Mouse (Mus musculus) myocyte (in vitro differentiated cells): ENCODE results near the gene Mtf1. TPM values are rescaled to one million over a fixed set of nuclear protein-coding genes. Genes with fewer than 3 reads are reported as not detected.

Experiments used
- H3K27me3 ChIP-seq: one replicate; pipeline ENCODE4 v1.6.1; 2011; ENCODE audit not compliant: control insufficient read depth, insufficient read depth, insufficient read length
- H3K36me3 ChIP-seq: one replicate; pipeline ENCODE4 v1.6.1; 2011; ENCODE audit not compliant: control insufficient read depth, insufficient read depth
- H3K4me2 ChIP-seq: one replicate; pipeline ENCODE4 v1.6.1; 2011; ENCODE audit warnings: low read depth, control low read depth
- H3K4me3 ChIP-seq: one replicate; pipeline ENCODE4 v1.5.1; 2011; ENCODE audit warnings: mild to moderate bottlenecking, control low read depth, moderate library complexity
- H3K79me2 ChIP-seq: one replicate; pipeline ENCODE4 v1.6.1; 2011; ENCODE audit not compliant: control insufficient read depth, insufficient read depth
- H3ac ChIP-seq: one replicate; pipeline ENCODE4 v1.6.1; 2011; ENCODE audit not compliant: control insufficient read depth, insufficient read length
- E2F4 ChIP-seq: IDR thresholded peaks from one replicate; pipeline ENCODE4 v1.6.1; 2011; ENCODE audit warnings: mild to moderate bottlenecking, control low read depth, moderate library complexity; ENCODE audit not compliant: insufficient read depth
- MAX ChIP-seq: IDR thresholded peaks from one replicate; pipeline ENCODE4 v1.6.1; 2011; ENCODE audit warnings: low read depth, mild to moderate bottlenecking, control low read depth
- MYOG ChIP-seq, 3 experiments: IDR thresholded peaks; one replicate each; pipeline ENCODE4 v1.6.1; 2011; ENCODE audit warnings: control low read depth in 2 of 3, low read depth in 2 of 3, mild to moderate bottlenecking in 2 of 3; ENCODE audit not compliant: insufficient read length in 2 of 3, control insufficient read depth in 1 of 3, insufficient read depth in 1 of 3
- SRF ChIP-seq: IDR thresholded peaks from one replicate; pipeline ENCODE4 v1.6.1; 2011; ENCODE audit warnings: low read depth; ENCODE audit not compliant: control insufficient read depth, insufficient read length
- polyA plus RNA-seq: library from polyadenylated mRNA; unstranded; fragments of >200 nt; fragmentation: generic; extraction: Trizol; gene quantifications from one replicate; pipeline ENCODE4 v1.2.1, GENCODE M21; 2012; ENCODE audit warnings: missing spikeins

Gene Mtf1
- polyA plus RNA-seq, 1 experiment, result 12.9 TPM

- Histone ChIP-seq H3ac (no peak overlapping the region), H3K79me2 (no peaks in the 10 kb centered on the region), H3K4me2 (no peak overlapping the region), H3K4me3 (no peak overlapping the region), H3K36me3 (no peaks in the 10 kb centered on the region), H3K27me3 (peaks cover 52% of the 10 kb centered on the region)
- peak in 1 of 3 experiments; percentile 1 for TF ChIP-seq MYOG (IDR thresholded peaks at IDR 0.05; ENCODE audit: control insufficient read depth in 1 of 3, insufficient read depth in 1 of 3, insufficient read length in 2 of 3, low read depth in 2 of 3)
- TF ChIP-seq E2F4, result no peak
Measured at GRCm38 (mm10) chr4:124894508-124895428, 92.9 kb downstream of the Mtf1 start.

GRCm38 (mm10) chr4:124898428-124898827 is 96.5 kb downstream of the Mtf1 start:
- no peaks in the 10 kb centered on the region for H3K36me3 ChIP-seq
- H3K79me2 ChIP-seq, result no peaks in the 10 kb centered on the region
- H3K27me3 ChIP-seq, result peaks cover 47% of the 10 kb centered on the region
- TF ChIP-seq MAX (no peak), SRF (no peak)
- no peak overlapping the region for H3K4me3 ChIP-seq
- no peak overlapping the region for H3ac ChIP-seq
- no peak overlapping the region for H3K4me2 ChIP-seq

Other genes starting within 250 kb of the Mtf1 start
- gene 3100002H09Rik, start 191.3 kb upstream of the Mtf1 start, polyA plus RNA-seq, result not detected
- 0.01 TPM for gene Pou3f1, start 145.3 kb upstream of the Mtf1 start, polyA plus RNA-seq
- 36.2 TPM for gene Utp11, start 108.5 kb upstream of the Mtf1 start, polyA plus RNA-seq
- 110 TPM for gene Fhl3, start 101.4 kb upstream of the Mtf1 start, polyA plus RNA-seq
- 41.6 TPM for gene Sf3a3, start 87.3 kb upstream of the Mtf1 start, polyA plus RNA-seq
- gene Inpp5b, start 60.3 kb upstream of the Mtf1 start, polyA plus RNA-seq, result 25.1 TPM
- gene Yrdc, start 48.6 kb downstream of the Mtf1 start, polyA plus RNA-seq, result 36.5 TPM
- 82.5 TPM for gene 1110065P20Rik, start 49.1 kb downstream of the Mtf1 start, polyA plus RNA-seq
- gene Maneal, start 60.1 kb downstream of the Mtf1 start, polyA plus RNA-seq, result not detected
- gene Epha10, start 78.8 kb downstream of the Mtf1 start, polyA plus RNA-seq, result not detected
- 4.5 TPM for gene 9930104L06Rik, start 134.9 kb downstream of the Mtf1 start, polyA plus RNA-seq
- 45.9 TPM for gene Cdca8, start 137.2 kb downstream of the Mtf1 start, polyA plus RNA-seq
- gene Rspo1, start 184.3 kb downstream of the Mtf1 start, polyA plus RNA-seq, result 0.02 TPM
- gene Gnl2, start 214.5 kb downstream of the Mtf1 start, polyA plus RNA-seq, result 27.0 TPM